Mouse (Mus musculus) erythroblast, embryonic 14.5 days (primary cell): ENCODE data around the gene Zscan22. TPM values are rescaled to one million over a fixed set of nuclear protein-coding genes. Genes with fewer than 3 reads are reported as not detected.

Source experiments
- H3K27me3 ChIP-seq: 2 replicates; pipeline ENCODE4 v1.6.1; 2012; ENCODE audit warnings: inconsistent platforms; ENCODE audit not compliant: control insufficient read depth
- H3K36me3 ChIP-seq: 2 replicates; pipeline ENCODE4 v1.6.1; 2012; ENCODE audit warnings: mild to moderate bottlenecking, inconsistent platforms; ENCODE audit not compliant: control insufficient read depth
- H3K4me1 ChIP-seq: 2 replicates; pipeline ENCODE4 v1.6.1; 2012; ENCODE audit warnings: inconsistent platforms; ENCODE audit not compliant: control insufficient read depth
- H3K4me3 ChIP-seq: replicated peaks from 2 replicates; pipeline ENCODE3; 2012; ENCODE audit warnings: moderate library complexity, mild to moderate bottlenecking, inconsistent platforms
- H3K9me3 ChIP-seq: 2 replicates; pipeline ENCODE4 v1.6.1; 2012; ENCODE audit warnings: low read length, inconsistent platforms, mixed read lengths; ENCODE audit not compliant: control insufficient read depth
- GATA1 ChIP-seq: IDR thresholded peaks from 2 replicates; pipeline ENCODE4 v1.6.1; 2012; ENCODE audit warnings: low read length, inconsistent platforms, mixed read lengths
- TAL1 ChIP-seq: IDR thresholded peaks from 3 replicates; pipeline ENCODE4 v1.6.1; 2012; ENCODE audit warnings: low read length, inconsistent platforms, mixed read lengths
- polyA plus RNA-seq: library from polyadenylated mRNA; stranded (reverse); fragments of >175 nt; gene quantifications from 2 replicates; pipeline ENCODE4 v1.2.3, GENCODE M21; 2012

Zscan22 gene
- polyA plus RNA-seq, 1 experiment, result 0.04 TPM

DNA sequence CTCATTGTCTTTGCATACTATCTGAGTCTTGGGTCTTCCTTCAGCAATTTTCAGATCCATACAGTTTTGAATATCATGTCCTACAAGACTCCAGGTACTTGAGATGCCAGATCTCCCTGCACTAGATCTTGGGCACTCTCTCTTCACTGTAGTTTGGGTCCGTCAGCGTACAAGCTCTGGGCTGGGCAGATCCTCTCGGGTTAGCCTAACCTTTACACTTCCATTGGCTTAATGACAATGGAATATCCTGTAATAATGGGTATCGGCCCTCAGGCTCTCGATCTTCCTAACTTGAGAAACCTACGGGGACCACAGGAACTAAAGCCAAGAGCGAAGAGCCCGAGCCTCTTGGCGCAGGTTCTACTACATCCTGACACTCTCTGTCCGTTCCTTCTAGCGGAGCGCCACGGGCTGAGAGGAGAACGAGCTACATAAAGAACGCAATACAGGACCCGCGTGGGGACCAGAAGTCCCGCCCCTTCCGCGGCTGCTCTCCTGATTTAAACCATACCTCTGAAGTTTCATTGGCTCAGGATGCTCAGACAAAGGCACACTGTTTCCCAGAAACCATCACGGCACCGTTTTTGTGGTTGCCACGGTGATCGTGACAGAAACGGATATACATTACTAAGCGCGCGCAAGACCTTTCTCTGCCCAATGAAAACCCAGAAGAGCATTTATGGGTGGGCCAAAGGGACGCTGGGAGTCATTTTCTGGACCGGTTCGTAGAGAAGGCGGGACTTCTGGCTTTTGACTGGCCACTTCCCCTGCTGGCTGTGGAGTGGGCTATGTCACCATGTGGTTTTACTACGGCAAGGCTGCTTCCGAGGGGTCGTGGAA is 51.6 kb downstream of the Zscan22 start:
- H3K4me3 ChIP-seq, result peak overlapping the region; percentile 81
- no peaks in the 10 kb centered on the region for H3K27me3 ChIP-seq
- H3K36me3 ChIP-seq, result no peaks in the 10 kb centered on the region
- H3K4me1 ChIP-seq, result peaks cover 30% of the 10 kb centered on the region
- TF ChIP-seq TAL1 (no peak), GATA1 (no peak)
- H3K9me3 ChIP-seq, result no peaks in the 10 kb centered on the region

- no peaks in the 10 kb centered on the region for H3K36me3 ChIP-seq
- no peaks in the 10 kb centered on the region for H3K9me3 ChIP-seq
- peaks cover 30% of the 10 kb centered on the region for H3K4me1 ChIP-seq
- no peaks in the 10 kb centered on the region for H3K27me3 ChIP-seq
- TF ChIP-seq TAL1 (no peak), GATA1 (no peak)
- peak overlapping the region; percentile 81 for H3K4me3 ChIP-seq
Observed at GRCm38 (mm10) chr7:12949872-12950229, 52.2 kb downstream of the Zscan22 start.

- H3K36me3 ChIP-seq, result no peaks in the 10 kb centered on the region
- no peaks in the 10 kb centered on the region for H3K27me3 ChIP-seq
- H3K9me3 ChIP-seq, result no peaks in the 10 kb centered on the region
- H3K4me3 ChIP-seq, result no peak overlapping the region
- TF ChIP-seq TAL1, result no peak
- H3K4me1 ChIP-seq, result peaks cover 29% of the 10 kb centered on the region
Observed at GRCm38 (mm10) chr7:12954896-12955295, 57.3 kb downstream of the Zscan22 start.

- Histone ChIP-seq H3K36me3 (no peaks in the 10 kb centered on the region), H3K4me1 (peaks cover 28% of the 10 kb centered on the region), H3K9me3 (no peaks in the 10 kb centered on the region), H3K27me3 (no peaks in the 10 kb centered on the region), H3K4me3 (no peak overlapping the region)
- no peak for TF ChIP-seq GATA1
- no peak for TF ChIP-seq TAL1
Observed at GRCm38 (mm10) chr7:12957511-12957910, 59.9 kb downstream of the Zscan22 start.

Other genes starting within 250 kb of the Zscan22 start
- not detected in 2 replicates for gene Vmn2r55, start 212.8 kb upstream of the Zscan22 start, polyA plus RNA-seq
- gene Vmn2r56, start 162.8 kb upstream of the Zscan22 start, polyA plus RNA-seq, result 0.01 TPM in 1 of 2 replicates, not detected in the other
- 0.04 TPM in 1 of 2 replicates, not detected in the other for gene Zscan18, start 94.2 kb upstream of the Zscan22 start, polyA plus RNA-seq
- 0.01 TPM in 1 of 2 replicates, not detected in the other for gene Zfp329, start 79.0 kb upstream of the Zscan22 start, polyA plus RNA-seq
- gene Zfp110, start 63.1 kb upstream of the Zscan22 start, polyA plus RNA-seq, result 0.06 and 0.24 TPM in 2 replicates
- gene Zfp128, start 16.6 kb upstream of the Zscan22 start, polyA plus RNA-seq, result 0.02 TPM in 1 of 2 replicates, not detected in the other
- gene Rps5, start 24.5 kb downstream of the Zscan22 start, polyA plus RNA-seq, result 328 and 368 TPM in 2 replicates
- gene Rnf225, start 29.6 kb downstream of the Zscan22 start, polyA plus RNA-seq, result 0.11 and 0.14 TPM in 2 replicates
- gene Zfp324, start 68.0 kb downstream of the Zscan22 start, polyA plus RNA-seq, result 0.27 and 0.38 TPM in 2 replicates
- gene Zfp446, start 80.0 kb downstream of the Zscan22 start, polyA plus RNA-seq, result 0.20 and 0.29 TPM in 2 replicates
- not detected in 2 replicates for gene Slc27a5, start 100.4 kb downstream of the Zscan22 start, polyA plus RNA-seq
- 16.2 and 17.6 TPM in 2 replicates for gene Trim28, start 101.3 kb downstream of the Zscan22 start, polyA plus RNA-seq
- 6.7 and 7.7 TPM in 2 replicates for gene Zbtb45, start 112.2 kb downstream of the Zscan22 start, polyA plus RNA-seq
- gene Chmp2a, start 137.0 kb downstream of the Zscan22 start, polyA plus RNA-seq, result 39.9 and 103 TPM in 2 replicates
- 22.8 and 28.8 TPM in 2 replicates for gene Ube2m, start 140.5 kb downstream of the Zscan22 start, polyA plus RNA-seq
- 0.03 TPM in 2 replicates for gene Mzf1, start 156.9 kb downstream of the Zscan22 start, polyA plus RNA-seq
- 0.06 TPM in 1 of 2 replicates, not detected in the other for gene Vmn1r85, start 197.4 kb downstream of the Zscan22 start, polyA plus RNA-seq
- gene Vmn1r86, start 222.1 kb downstream of the Zscan22 start, polyA plus RNA-seq, result not detected in 2 replicates
- gene Vmn1r87, start 242.3 kb downstream of the Zscan22 start, polyA plus RNA-seq, result 0.04 TPM in 1 of 2 replicates, not detected in the other